Comparison of ENCODE assay signal across 8 mouse cellular contexts in the genomic region with DNA sequence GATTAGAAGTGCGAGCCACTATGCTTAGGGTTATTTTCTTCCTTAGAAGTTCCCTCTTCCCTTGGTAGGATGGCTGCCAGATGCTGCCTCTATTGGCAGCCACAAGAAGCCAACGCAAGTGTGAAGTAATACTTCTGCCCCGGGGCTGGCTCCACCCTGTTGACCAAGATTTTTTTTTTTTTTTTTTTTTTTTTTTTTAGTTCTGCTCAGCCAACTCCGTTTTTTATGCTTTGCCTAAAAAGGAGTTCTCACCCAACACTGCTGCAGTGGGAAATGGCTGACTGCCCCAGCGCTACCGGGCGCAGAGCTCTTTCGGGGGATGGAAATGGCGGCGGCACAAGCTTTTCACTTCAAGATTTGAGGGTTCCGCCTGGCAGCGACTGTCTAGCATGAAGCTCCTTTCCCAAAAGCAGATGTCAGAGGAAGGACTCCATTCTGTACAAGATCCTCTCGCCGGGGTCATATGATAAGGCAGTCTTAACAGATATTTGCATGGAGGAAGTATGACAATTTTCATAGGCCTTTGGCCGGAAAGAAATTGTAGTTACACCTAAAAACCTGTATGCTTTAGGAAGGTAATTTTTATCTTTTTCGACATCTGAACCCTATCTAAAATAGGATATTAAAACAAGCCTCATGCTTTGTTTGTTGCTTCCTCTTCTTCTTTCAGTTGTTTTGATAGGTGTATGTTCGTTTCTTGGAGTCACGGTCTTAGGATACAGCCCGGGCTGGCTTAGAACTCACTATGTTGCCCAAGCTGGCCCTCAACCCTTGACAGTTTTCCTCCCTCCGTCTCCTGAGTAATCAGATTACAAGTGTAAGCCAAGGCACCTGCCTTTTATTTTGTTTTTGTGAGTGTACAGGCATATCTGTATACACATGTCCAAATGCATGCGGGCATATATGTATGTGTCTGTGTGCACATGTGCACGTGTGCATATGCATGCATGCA. TPM values are rescaled to one million over a fixed set of nuclear protein-coding genes. Genes with fewer than 3 reads are reported as not detected.
DNase-seq lines count a peak whose midpoint lies in the region; ATAC-seq lines count a peak whose summit lies in the region.

No protein-coding gene starts in this region.

- DNase-seq in layer of hippocampus, adult 9-11 months: peak; percentile 67
- DNase-seq in layer of hippocampus, adult 8-10 months (ENCODE audit: low spot score in 2 of 2): no peak
- DNase-seq in adipocyte (ENCODE audit: low spot score): peak; percentile 97
- DNase-seq in liver, embryonic 13.5 days: no peak
- peak; percentile 25 for DNase-seq in right cerebral cortex, postnatal 4 days
- DNase-seq in midbrain, embryonic 14.5 days: no peak
- DNase-seq in urinary bladder, postnatal 14 days (ENCODE audit: low spot score): no peak
- DNase-seq in kidney, adult 9 months: no peak

- no peaks in the 10 kb centered on the region for H3K36me3 ChIP-seq in liver, embryonic 13.5 days
- H3K36me3 ChIP-seq in midbrain, embryonic 14.5 days (ENCODE audit: control insufficient read depth, insufficient read depth, low read length): no peaks in the 10 kb centered on the region

- 0 out of 2 replicates have a peak, but pooled peaks cover 3% of the 10 kb centered on the region for H3K9me3 ChIP-seq in liver, embryonic 13.5 days (replicated peaks)
- H3K9me3 ChIP-seq in midbrain, embryonic 14.5 days (ENCODE audit: control insufficient read depth, low read length): no peaks in the 10 kb centered on the region

- H3K9ac ChIP-seq in liver, embryonic 13.5 days: no peak overlapping the region
- no peak overlapping the region for H3K9ac ChIP-seq in midbrain, embryonic 14.5 days (replicated peaks; ENCODE audit: low read length)

- 0 out of 2 replicates have a peak overlapping the region, but pooled peaks have one; percentile 12 for H3K4me2 ChIP-seq in liver, embryonic 13.5 days
- H3K4me2 ChIP-seq in midbrain, embryonic 14.5 days (ENCODE audit: low read length): no peak overlapping the region

- H3K27me3 ChIP-seq in liver, embryonic 13.5 days: peaks cover 13% of the 10 kb centered on the region; the same call in 1 of the 2 replicates
- H3K27me3 ChIP-seq in midbrain, embryonic 14.5 days (ENCODE audit: control insufficient read depth, insufficient read depth, low read length): no peaks in the 10 kb centered on the region

- no peak for ATAC-seq in liver, embryonic 13.5 days (ENCODE audit: low read depth)
- ATAC-seq in midbrain, embryonic 14.5 days (ENCODE audit: low FRiP score, low TSS enrichment): no peak

- peaks cover 35% of the 10 kb centered on the region for H3K4me1 ChIP-seq in liver, embryonic 13.5 days (replicated peaks)
- no peaks in the 10 kb centered on the region for H3K4me1 ChIP-seq in midbrain, embryonic 14.5 days (ENCODE audit: control insufficient read depth, insufficient read depth, low read length)

- 34% methylated on average over 22 of the region's 22 CpGs for WGBS in liver, embryonic 13.5 days (ENCODE audit: insufficient replicate concordance)
- 91% methylated on average over 22 of the region's 22 CpGs for WGBS in midbrain, embryonic 14.5 days

- peak overlapping the region; percentile 16; the same call in 1 of the 2 replicates for H3K27ac ChIP-seq in liver, embryonic 13.5 days
- H3K27ac ChIP-seq in midbrain, embryonic 14.5 days (replicated peaks; ENCODE audit: low read depth, low read length): no peak overlapping the region

- no peak overlapping the region for H3K4me3 ChIP-seq in liver, embryonic 13.5 days (replicated peaks)
- H3K4me3 ChIP-seq in midbrain, embryonic 14.5 days (replicated peaks; ENCODE audit: low read depth, low read length): no peak overlapping the region

RNA-seq across cellular contexts. Expression of gene Exoc6, which starts 54.6 kb away (rescaled TPM):
- total RNA-seq in layer of hippocampus, adult 8-10 months (2022): 10 to 100 TPM; 47.4 to 51.6 (median 48.0) TPM
- 34.3 and 41.6 TPM in 2 replicates for polyA plus RNA-seq in liver, embryonic 13.5 days (2015; fragmentation: Nextera tagmentation; extraction: Ambion mirVana)
- polyA plus RNA-seq in midbrain, embryonic 14.5 days (2014; fragmentation: Nextera tagmentation; extraction: Ambion mirVana): 19.3 and 21.4 TPM in 2 replicates

Comparison
In these comparisons a context has a peak if more than half of its experiments do, and no peak if none do; other contexts are left out.
1. DNase-seq: peak in layer of hippocampus, adult 9-11 months (single experiment), adipocyte (single experiment) and right cerebral cortex, postnatal 4 days (single experiment); none in layer of hippocampus, adult 8-10 months (0 of 2), liver, embryonic 13.5 days (single experiment), midbrain, embryonic 14.5 days (single experiment), urinary bladder, postnatal 14 days (single experiment) and kidney, adult 9 months (single experiment).